Mouse (Mus musculus): ENCODE data around the gene Pde4c.

The Pde4c gene

DNA sequence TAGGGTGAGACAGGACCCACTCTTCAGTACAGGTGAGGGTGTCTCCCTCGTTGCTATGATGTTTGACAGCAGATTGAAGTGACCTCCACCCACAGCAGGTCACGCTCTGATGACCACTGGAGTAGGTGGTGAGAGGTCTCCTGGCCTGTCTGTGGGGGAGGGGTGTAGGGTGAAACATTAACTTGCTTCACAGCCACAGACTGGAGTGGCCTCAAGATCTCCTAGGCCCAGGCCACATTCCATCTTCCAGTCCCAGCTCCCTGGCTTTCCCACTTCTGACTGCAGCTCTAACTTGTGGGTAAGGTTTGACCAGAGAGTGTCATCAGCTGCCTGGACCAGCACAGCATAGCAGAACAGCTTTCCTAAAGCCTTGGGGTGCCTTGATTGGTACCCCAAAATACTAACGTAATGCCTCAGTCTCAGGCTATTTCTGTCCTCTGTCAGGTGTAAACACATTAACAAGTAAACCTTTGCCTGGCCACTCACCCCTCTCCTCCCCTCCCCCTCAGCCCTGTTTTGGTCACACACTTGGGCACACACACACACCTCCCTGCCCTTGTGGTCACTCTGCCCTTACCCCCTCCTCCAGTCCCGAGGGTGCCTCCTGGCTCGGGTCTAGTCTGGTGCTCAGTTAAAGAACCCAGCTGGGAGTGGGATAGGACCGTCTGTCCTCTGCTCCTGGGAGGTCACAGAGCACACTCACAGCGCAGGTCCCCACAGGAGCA lies at the start of gene Pde4c:
Gene Pde4c, plus strand, starts transcription at position 235 of the 725 bp plus-strand sequence.
- DNase-seq: peak; percentile 91

DNA sequence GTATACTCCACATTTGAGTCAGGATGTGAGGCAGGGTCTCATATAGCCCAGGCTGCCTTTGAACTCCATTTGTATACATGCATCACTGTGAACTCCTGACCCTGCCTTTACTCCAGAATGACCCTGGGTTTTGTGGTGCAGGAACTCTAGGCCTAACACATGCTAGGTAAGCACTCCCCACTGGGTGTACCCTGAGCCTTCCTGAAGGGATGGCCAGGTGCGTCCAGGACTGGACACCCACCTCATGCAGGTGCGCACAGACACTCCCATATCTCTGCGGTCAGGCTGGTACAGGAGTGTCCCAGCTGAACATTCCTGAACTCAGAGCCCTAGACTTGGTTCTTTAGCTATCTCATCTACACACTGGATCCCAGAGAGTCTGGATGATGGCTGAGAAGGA lies 49.4 kb upstream of the Pde4c start:
- no peak for DNase-seq

DNA sequence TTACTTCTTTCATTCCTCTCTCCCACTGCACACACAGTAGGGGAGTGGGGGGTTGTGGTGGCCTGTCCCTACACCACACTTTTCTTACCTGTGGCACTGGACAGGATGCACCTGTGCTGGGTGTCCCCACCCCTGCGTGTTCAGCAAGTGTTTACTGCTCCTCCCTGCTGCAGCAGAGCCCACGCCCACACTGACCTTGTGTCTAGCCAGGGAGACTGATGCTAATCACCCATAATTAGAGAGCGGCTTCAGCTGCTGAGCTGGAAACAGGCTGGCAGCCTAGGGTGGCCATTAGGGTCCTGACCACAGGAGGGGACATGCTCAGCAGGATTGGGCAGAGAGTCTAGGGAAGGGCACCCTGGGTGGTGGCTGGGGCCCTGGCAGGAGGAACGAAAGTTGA lies 48.8 kb upstream of the Pde4c start:
- peak; percentile 36 for DNase-seq

DNA sequence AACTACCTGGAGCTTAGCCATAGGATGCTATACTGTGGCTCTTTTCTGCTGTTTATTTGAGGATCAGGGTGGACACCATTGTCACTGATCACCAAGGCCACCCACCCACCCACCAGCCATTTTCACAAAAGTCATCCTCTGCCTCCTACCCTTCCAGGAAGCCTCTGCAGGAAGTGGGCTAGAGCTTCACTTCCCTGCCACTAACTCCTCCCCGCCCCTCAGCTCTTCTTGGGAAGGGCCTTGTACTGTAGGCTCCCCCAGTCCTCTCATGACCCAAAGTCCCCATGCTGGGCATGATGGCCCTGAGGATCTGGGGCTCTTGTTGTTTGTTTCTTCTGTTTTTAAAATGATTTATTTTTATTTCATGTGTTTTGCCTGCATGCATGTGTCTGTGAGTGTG lies 48.2 kb upstream of the Pde4c start:
- no peak for DNase-seq

DNA sequence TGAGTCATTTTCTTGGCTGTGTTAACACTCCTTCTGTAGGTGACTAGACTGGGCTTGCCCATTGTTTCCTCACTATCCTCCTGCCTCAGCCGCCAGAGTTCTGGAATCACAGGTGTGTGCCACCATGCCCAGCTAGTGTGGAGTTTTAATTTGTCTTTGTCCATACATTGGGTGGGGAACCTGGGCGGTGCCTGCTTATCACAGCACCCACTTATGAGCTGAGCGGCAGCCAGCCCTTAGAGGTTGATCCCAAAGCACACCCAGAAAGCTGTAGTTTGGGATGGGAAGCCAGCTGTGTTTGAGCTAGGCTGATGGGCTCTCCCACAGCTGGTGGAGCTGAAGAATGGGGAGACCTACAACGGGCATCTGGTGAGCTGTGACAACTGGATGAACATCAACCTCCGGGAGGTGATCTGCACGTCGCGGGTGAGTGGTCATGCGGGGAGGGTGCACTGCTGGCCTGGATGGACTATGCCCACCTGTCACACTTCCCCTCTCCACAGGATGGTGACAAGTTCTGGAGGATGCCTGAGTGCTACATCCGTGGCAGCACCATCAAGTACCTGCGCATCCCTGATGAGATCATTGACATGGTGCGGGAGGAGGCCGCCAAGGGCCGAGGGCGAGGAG lies 46.0 kb upstream of the Pde4c start:
- DNase-seq: peak; percentile 58

DNA sequence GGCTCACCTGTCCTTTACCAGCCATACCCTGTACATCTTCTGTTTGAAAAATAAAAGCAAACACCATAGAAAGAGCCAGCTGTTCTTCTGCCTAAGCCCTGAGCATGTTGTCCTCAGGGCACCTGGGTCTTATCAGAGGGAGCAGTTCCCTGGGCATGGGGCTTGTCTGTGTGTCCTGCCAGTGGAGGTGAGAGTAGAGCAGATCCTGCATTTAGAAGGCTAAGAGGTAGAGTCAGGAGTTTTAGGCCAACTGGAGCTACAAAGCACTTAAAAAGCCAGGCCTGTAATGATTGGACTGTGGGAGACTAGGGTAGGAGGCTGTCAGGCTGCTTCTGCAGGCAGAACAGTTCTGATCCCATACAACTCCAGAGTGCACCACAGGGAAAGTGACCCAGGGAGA lies 44.8 kb upstream of the Pde4c start:
- DNase-seq: no peak

DNA sequence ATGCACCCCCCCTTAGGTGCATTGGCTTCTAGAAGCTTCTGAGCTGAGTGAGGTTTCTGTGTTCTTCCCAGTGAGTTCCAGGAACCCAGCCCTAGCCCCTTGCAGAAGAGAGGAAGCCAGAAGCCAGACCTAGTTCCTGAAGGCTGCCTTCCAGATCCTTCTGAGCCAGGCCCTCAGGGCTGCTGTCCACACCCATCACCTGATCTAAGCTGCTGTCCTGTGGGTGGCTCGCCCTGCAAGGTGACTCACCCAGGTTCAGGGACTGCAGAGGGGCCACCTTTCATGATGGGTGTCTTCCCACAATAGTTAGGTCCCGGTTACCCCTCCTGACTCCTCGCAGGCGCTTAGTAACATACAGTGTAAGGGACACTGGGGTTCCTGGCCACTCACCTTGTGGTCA lies 44.1 kb upstream of the Pde4c start:
- DNase-seq: no peak

DNA sequence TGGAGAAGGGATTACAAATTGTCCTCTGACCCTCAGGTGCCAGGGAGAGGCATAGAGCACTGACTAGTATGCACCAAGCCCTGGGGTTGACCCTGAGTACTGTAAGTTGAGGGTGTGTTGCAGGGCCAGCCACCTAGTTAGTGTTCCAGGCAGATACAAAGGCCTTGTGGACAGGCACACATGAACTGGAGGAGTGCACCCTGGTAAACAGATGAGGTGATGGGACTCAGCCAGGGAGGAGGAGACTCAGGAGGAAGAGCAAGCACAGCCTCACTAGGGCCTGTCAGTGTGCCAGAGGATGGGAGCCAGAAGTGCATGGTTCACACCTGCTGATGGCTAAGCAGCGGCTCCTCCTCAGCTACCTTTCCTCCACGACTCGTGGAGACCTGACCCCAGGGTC lies 43.5 kb upstream of the Pde4c start:
- DNase-seq: peak; percentile 67

DNA sequence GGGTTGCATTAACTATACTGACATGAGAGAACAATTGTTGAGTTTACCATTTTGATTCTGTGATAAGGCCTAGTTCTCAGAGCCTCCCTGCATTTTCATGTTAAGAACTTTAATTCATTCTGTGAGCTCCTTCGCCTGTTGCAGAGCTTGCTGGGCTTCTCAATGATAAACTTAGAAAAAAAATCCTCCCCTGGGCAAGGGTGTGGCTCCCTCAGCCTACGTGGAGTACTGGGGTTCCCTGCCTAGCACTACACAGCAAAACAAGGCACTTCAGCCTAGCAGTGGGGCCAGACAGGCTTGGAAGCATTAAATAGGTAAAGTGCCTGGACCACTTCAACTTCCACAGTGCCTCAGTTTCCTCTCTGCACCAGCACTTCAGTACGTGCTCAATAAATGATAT lies 42.1 kb upstream of the Pde4c start:
- no peak for DNase-seq

DNA sequence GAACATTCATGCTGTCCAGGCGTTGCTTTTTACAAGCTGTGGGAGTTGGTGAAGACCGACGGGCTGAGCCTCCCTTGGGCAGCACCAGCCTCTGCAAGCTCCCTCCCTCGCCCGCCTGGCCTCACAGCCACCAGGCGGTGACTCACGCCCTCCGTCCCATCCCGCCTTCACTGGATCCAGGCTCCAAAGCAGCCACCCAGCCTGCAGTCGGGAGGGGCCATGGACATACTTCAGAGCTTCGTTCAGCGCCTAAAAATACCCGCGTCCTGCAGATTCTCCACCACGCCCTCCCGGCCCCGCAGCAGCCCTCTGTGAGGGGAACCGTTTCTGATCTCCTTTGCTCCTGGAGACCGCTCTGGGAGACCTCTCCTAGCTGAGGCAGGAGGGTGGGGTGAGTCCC lies 41.3 kb upstream of the Pde4c start:
- peak; percentile 73 for DNase-seq

DNA sequence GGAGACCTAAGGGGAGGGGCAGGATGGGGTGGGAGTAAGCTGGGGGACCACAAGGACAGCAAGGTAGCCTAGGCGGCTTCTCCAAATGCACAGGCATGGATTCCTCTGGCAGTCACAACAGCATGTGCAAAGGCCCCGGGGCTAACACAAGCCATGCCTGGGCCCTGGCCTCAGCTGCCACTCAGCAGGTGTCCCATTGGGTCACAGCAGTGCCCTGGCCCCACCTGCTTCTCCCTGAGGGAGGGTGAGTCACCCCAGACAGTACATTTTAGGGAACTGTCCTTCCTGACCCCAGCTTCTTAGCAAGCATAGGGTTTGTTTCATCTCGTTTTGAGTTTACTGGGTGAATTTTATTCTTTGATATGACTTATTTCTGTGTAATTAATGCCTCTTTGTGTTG lies 40.8 kb upstream of the Pde4c start:
- DNase-seq: no peak

DNA sequence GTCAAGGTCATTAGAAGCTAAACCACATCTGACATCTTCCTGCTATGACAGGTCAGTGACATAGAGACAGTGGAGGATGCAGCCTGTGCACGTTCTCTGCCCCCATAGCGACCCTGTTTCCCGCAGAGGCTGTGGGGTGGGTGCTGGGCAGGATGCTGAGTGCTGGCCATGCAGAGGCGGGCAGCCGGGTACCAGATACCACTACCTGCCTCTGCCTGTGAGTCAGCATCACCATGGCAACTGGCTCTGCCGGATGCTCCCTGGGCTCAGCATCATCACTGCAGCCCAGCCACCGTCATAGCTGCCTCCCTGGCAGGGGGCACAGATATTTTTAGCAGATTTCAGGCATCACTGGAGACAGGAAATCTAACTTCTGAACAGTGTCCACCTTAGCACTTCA lies 39.2 kb upstream of the Pde4c start:
- no peak for DNase-seq

DNA sequence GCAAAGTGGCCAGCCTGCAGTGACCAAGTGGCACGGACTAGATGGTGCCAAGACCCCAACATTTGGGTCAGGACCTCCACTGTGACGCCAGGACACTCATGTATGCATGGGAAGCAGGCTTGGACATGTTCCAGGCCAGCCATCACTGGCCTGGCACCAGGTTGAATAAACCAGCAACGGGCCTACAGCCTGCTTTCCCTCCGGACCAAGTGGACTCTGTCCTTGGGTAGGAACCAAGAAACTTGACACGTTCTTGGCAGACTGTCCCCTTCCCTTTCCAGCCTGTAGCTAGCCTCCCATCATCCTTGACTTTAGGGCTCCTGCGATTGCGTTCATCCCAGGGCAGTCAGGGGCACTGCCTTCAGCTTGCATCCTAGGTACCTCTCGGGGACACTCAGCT lies 35.9 kb upstream of the Pde4c start:
- DNase-seq: peak; percentile 84

DNA sequence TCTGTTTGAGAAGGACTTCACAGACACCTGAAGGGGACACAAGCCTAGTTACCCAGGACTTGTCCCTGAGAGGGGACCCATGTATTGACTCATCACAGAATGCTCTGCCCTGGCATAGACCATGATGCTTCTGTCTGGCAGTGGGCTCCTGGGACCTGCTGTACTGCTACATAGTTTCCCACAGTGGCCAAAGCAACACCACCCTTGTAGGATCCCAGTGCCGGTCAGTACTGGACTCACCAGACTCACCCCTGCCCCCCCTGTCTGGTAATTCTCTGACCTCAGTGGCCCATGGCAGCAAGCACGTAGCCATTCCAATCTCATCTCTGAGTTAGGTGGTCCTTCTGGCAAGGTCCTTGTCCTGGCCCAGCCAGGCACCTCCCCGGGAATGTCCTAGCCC lies 35.4 kb upstream of the Pde4c start:
- no peak for DNase-seq

DNA sequence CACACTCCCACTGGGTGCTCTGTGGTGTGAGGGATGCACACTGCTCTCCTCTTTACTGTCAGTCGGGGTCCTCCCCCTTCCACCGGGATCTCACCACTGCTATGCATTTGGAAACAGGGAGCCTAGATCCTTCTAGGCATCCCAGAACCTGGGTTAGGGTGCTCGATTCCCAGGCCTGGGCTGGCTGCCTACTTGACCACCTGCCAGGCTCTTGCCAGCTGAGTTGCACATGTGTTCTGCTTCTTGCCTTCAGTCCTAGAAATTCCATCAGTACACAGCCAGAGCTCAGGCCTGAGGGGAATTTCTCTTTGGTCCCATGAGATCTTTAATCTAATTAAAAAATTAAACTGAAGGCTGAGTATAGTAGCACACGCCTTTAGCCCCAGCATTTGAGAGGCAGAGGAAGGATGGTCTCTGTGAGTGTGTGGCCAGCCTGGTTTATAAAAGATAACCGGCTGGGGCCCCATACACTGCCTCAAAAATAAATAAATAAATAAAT lies 33.6 kb upstream of the Pde4c start:
- DNase-seq: no peak

DNA sequence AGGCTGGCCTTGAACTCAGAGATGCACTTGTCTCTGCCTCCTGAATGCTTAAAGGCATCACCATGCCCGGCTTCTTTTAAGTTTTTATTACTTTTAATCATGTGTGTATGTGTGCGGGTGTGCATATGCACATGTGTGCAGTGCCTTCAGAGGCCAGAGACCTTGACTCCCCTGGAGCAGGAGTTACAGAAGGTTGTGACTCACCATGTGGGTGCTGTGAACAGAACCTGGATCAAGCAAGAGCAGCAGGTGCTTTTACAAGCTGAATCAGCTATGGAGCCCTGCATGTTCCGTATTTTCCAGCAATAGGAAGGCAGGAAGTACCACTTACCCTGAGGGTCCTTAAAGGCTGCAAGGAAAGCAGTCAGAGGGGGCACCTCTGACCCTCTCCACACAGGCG lies 32.3 kb upstream of the Pde4c start:
- DNase-seq: no peak

DNA sequence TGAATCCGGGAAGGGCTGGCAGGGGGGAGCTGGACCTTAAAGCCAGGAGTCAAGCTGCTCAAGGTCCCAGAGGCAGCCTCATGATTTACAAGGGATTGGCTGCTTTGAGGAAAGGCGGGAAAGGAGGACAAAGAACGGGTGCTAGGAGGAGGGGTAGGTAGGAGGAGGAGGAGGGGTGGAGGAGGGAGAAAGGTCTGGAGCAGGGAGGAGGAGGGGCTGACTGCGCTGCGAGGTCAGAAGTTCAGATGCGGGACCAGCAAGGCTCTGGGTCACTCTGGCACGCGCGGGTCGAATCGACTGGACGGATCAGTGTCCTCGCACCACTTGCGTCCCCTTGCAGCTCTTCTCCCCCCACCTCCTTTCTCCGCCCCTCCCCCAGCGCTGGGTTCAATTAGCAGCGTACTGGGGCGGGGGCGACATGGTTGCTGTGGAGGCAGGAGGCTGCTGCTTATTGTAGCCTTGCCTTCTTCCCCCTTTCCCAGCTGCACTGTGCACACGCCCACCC lies 31.7 kb upstream of the Pde4c start:
- peak; percentile 59 for DNase-seq

DNA sequence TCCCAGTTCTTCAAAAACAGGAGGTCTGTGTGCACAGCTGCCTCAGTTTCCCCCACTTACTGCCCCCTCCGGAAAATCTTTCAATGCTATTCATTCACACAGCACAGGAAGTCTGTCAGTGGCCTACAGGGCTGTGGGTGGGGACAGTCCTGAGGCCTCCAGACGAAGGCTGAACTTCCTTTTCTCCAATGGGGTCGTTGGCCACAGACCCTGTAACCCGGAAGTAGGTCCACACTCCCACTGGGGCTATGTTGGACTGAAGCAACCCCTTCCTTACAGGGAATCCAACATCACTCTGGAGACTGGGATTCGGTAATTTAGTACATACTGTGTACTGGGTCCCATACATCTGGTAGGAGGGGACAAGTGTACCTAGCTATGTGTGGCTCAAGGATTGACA lies 29.9 kb upstream of the Pde4c start:
- DNase-seq: no peak

DNA sequence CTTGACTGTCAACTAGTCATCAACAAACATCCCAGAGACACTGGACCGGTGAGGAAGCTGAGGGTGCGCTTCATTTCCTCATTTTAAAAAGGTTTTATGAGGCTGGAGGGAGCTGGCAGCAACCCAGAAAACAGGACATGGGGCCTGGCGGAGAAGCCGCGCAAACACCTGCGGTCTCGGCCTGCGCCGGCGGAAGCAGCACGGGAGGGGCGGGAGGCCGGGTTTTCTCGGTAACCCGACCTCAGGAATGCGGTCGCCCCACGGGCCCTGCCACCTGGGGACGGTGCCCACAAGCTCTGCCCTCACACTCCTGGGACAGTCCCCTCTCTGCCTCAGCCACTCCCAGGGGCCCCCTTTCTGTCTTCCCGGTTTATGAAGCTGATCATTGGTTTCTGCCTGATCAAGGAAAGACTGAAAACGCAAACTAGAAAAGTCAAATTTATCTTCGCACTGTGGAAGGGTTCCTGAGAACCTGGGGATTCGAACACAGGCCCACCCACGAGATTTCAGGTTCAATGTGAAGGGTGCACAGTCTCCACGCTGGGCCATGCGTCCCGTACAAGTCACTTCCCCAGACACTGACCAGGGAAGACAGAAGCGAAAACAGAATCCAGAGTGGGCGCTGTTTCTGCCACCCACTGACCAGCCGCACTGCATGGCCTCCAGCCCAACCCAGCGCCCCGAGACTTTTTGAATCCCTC lies 28.1 kb upstream of the Pde4c start:
- DNase-seq: peak; percentile 77

DNA sequence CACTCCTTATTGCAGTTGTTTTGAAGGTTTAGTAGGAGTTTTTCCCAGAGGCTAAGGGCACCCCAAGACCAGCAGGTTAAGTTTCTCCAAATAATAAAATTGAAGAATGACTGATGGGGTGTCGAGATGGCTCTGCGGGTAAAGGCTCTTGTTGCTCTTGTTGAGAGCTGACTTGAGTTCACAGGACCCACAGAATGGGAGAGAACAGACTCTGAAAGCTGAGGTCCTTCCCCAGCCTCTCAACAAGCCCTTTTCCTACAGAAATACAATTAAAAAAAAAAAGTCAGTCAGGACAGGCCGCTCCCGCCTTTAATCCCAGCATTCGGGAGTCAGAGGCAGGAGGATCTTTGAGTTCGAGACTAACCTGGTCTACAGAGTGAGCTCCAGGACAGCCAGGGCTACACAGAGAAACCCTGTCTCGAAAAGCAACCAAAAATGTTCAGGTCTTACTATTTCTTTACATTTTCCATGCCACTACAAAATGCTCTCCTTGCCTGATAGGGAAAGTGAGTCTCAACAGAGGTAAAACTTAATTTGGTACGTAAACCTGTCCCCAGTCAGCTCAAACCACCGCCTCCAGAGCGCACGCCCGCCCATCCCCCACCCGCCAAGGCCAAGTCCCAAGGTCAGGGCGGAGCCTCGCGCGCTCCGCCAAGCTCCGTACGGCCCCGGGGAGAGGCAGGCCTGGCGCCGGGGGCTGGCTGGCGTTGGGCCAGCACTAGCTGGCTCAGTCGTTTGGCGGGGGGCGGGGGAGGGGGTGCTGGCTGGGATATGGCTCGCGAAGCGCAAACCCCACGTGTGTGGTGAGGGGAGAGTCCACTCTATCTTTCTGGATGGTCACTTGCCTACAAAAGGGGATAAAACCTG lies 27.3 kb upstream of the Pde4c start:
- DNase-seq: peak; percentile 91

DNA sequence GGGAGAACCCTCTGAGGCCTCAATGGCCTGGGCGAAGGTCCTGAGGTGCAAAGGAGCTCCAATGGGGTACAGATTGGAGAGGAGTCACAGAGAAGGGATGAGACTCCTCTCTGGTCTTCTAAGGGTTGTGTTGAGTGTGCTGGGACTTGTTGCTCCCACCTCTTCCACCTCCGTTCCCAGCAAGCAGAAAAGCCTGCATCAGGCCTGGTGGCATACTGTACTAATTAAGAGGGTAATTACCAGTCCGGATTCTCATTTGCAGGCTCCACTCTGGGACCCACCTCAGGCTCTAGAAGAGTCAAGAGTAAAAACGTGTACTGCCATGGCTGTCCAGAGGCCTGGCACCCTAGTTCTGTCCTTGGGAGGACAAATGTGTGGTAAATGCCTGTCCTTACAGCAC lies 26.6 kb upstream of the Pde4c start:
- DNase-seq: no peak

DNA sequence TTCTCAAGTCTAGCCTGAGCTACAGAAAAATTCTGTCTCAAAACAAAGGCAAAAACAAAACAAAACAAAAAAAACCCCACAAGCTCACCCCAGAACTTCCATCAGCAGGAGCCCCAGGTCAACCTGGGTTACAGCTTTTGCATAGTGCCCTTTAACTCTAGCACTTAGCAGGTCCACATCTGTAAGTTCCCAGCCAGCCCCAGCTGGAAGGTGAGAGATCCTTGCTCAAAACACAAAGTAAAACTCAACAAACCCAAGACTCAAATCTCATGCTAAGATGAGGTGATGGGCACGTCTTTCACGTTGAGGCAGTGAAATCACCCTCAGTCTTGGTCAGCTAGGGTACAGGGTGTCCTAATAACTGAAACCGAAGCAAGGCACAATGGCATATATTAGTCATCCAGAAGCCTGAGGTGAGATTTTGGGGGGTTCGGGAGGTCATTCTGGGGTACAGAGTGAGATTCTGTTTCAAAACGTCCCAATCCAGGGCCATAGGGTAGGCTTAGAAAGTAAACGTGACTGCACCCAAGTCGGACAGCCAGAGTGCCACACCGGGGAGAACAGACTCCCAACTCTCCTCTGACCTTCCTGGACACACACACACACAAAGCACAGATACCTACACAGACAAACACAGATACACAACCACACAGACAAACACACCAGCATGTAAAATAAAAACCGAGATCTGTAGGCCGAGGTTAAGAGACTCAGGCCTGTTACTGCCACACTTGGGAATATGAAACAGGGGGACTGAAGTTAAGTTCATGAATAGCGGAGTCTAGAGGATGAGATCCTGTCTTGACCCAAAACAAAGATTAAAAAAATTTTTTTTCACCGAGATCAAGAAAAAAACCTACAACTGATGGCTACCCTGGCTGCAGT lies 25.9 kb upstream of the Pde4c start:
- DNase-seq: no peak
